22 mouse cellular contexts compared by ENCODE assay signal in the genomic region with DNA sequence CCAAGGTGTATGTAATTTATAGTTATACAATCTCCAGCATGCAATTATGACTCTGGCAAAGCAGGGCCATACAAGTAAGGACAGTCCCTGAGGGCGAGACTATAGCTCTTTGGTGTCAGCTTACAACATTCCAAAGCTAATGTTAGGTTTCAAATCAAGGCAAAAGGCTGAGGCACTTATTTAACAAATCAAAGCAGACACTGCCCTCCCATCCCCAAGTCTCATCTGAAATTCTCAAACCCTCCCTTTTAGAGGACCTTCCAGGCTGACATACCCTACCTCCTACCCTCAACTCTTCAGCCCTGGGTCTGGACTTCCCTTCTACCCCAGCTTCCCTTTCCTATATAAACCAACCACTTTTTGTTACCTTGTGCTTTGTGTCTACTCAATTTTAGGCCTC.
DNase-seq lines count a peak whose midpoint lies in the region; ATAC-seq lines count a peak whose summit lies in the region.
"Had no signal": no experiment of that assay in that cellular context is flagged by ENCODE, and none has a peak within 500 bp of the region (broad histone marks: within the 10 kb centered on the region; RNA-seq: fewer than 3 reads in every experiment).

No protein-coding gene starts in this region.

- no peaks in the 10 kb centered on the region for H3K4me1 ChIP-seq in embryonic facial prominence, embryonic 11.5 days (ENCODE audit: control insufficient read depth, insufficient read depth, low read length)
- H3K4me1 ChIP-seq in embryonic facial prominence, embryonic 10.5 days: no peaks in the 10 kb centered on the region
- no peaks in the 10 kb centered on the region for H3K4me1 ChIP-seq in embryonic facial prominence, embryonic 14.5 days (ENCODE audit: control insufficient read depth, insufficient read depth, low read length)
- no peaks in the 10 kb centered on the region for H3K4me1 ChIP-seq in heart, embryonic 10.5 days
- H3K4me1 ChIP-seq: embryonic facial prominence, embryonic 13.5 days; forebrain, embryonic 15.5 days; heart, embryonic 12.5 days; hindbrain, embryonic 15.5 days had no signal

- H3K27me3 ChIP-seq in embryonic facial prominence, embryonic 11.5 days (ENCODE audit: control insufficient read depth, insufficient read depth, low read length): no peaks in the 10 kb centered on the region
- H3K27me3 ChIP-seq in embryonic facial prominence, embryonic 10.5 days (replicated peaks; ENCODE audit: low read depth, poor library complexity, severe bottlenecking): no peaks in the 10 kb centered on the region
- no peaks in the 10 kb centered on the region for H3K27me3 ChIP-seq in embryonic facial prominence, embryonic 14.5 days (replicated peaks; ENCODE audit: control insufficient read depth, insufficient read depth, low read length)
- no peaks in the 10 kb centered on the region for H3K27me3 ChIP-seq in heart, embryonic 10.5 days (ENCODE audit: insufficient read depth, poor library complexity, severe bottlenecking)
- H3K27me3 ChIP-seq: embryonic facial prominence, embryonic 13.5 days; forebrain, embryonic 15.5 days; heart, embryonic 12.5 days; hindbrain, embryonic 15.5 days had no signal

- no peak for ATAC-seq in embryonic facial prominence, embryonic 11.5 days (replicated peaks; ENCODE audit: insufficient number of reproducible peaks, low FRiP score, low TSS enrichment, low read depth)
- no peak for ATAC-seq in embryonic facial prominence, embryonic 14.5 days (ENCODE audit: low read depth)
- ATAC-seq: activated CD4-positive, CD25-positive, alpha-beta regulatory T cell, adult 4 months; forebrain, embryonic 15.5 days; intestine, embryonic 16.5 days had no signal

- no peaks in the 10 kb centered on the region for H3K9me3 ChIP-seq in embryonic facial prominence, embryonic 11.5 days (replicated peaks; ENCODE audit: control insufficient read depth, low read length)
- no peaks in the 10 kb centered on the region for H3K9me3 ChIP-seq in embryonic facial prominence, embryonic 10.5 days
- no peaks in the 10 kb centered on the region for H3K9me3 ChIP-seq in embryonic facial prominence, embryonic 14.5 days (ENCODE audit: control insufficient read depth, low read length)
- H3K9me3 ChIP-seq in heart, embryonic 10.5 days: no peaks in the 10 kb centered on the region
- H3K9me3 ChIP-seq: embryonic facial prominence, embryonic 13.5 days; forebrain, embryonic 15.5 days; G1E; heart, embryonic 12.5 days; hindbrain, embryonic 15.5 days had no signal

- H3K36me3 ChIP-seq in embryonic facial prominence, embryonic 11.5 days (replicated peaks; ENCODE audit: control insufficient read depth, insufficient read depth, low read depth, low read length): no peaks in the 10 kb centered on the region
- no peaks in the 10 kb centered on the region for H3K36me3 ChIP-seq in embryonic facial prominence, embryonic 10.5 days (replicated peaks)
- no peaks in the 10 kb centered on the region for H3K36me3 ChIP-seq in embryonic facial prominence, embryonic 14.5 days (ENCODE audit: control insufficient read depth, insufficient read depth, low read length)
- H3K36me3 ChIP-seq in heart, embryonic 10.5 days: no peaks in the 10 kb centered on the region
- H3K36me3 ChIP-seq: embryonic facial prominence, embryonic 13.5 days; forebrain, embryonic 15.5 days; G1E; heart, embryonic 12.5 days; hindbrain, embryonic 15.5 days had no signal

- H3K4me3 ChIP-seq in embryonic facial prominence, embryonic 11.5 days (ENCODE audit: low read depth, low read length): no peak overlapping the region
- no peak overlapping the region for H3K4me3 ChIP-seq in embryonic facial prominence, embryonic 10.5 days
- no peak overlapping the region for H3K4me3 ChIP-seq in embryonic facial prominence, embryonic 14.5 days (ENCODE audit: low read depth, low read length)
- H3K4me3 ChIP-seq in heart, embryonic 10.5 days: no peak overlapping the region
- H3K4me3 ChIP-seq: embryonic facial prominence, embryonic 13.5 days; forebrain, embryonic 15.5 days; heart, adult 2 months; heart, embryonic 12.5 days; hindbrain, embryonic 15.5 days had no signal

- H3K27ac ChIP-seq in embryonic facial prominence, embryonic 11.5 days (replicated peaks; ENCODE audit: low read depth, low read length): no peak overlapping the region
- no peak overlapping the region for H3K27ac ChIP-seq in embryonic facial prominence, embryonic 10.5 days (replicated peaks)
- no peak overlapping the region for H3K27ac ChIP-seq in embryonic facial prominence, embryonic 14.5 days (replicated peaks; ENCODE audit: low read depth, low read length)
- H3K27ac ChIP-seq in heart, embryonic 10.5 days: no peak overlapping the region
- H3K27ac ChIP-seq: embryonic facial prominence, embryonic 13.5 days; forebrain, embryonic 15.5 days; heart, adult 2 months; hindbrain, embryonic 15.5 days had no signal

- no peak overlapping the region for H3K9ac ChIP-seq in embryonic facial prominence, embryonic 11.5 days (replicated peaks; ENCODE audit: low read length)
- H3K9ac ChIP-seq in embryonic facial prominence, embryonic 14.5 days (ENCODE audit: low read depth, low read length): no peak overlapping the region
- H3K9ac ChIP-seq: embryonic facial prominence, embryonic 13.5 days; forebrain, embryonic 15.5 days; heart, embryonic 12.5 days; hindbrain, embryonic 15.5 days had no signal

- DNase-seq in embryonic facial prominence, embryonic 11.5 days (ENCODE audit: low spot score): peak; percentile 8
- DNase-seq in embryonic facial prominence, embryonic 10.5 days (ENCODE audit: low spot score): no peak
- DNase-seq in R1 (ENCODE audit: low read depth, low spot score) (peak; percentile 52), liver (no peak)
- DNase-seq in embryonic facial prominence, embryonic 14.5 days (ENCODE audit: low spot score): peak; percentile 25
- DNase-seq in mesoderm, embryonic 11.5 days (ENCODE audit: low read depth, low spot score): peak; percentile 5
- no peak for DNase-seq in right cerebral cortex, postnatal 4 days
- DNase-seq in heart, embryonic 10.5 days (ENCODE audit: low spot score): no peak
- DNase-seq: adrenal gland, postnatal 25 days; cerebellum, adult 18-20 months; cerebellum, adult 9-11 months; gastrocnemius, postnatal 10 days; heart, adult 2 months; heart, postnatal 36 days; kidney, adult 2 months had no signal

- 40% methylated on average over 1 of the region's 1 CpGs for WGBS in embryonic facial prominence, embryonic 11.5 days
- 30% methylated on average over 1 of the region's 1 CpGs for WGBS in embryonic facial prominence, embryonic 10.5 days
- WGBS in embryonic facial prominence, embryonic 14.5 days: 35% methylated on average over 1 of the region's 1 CpGs
- WGBS in heart, embryonic 10.5 days: 30% methylated on average over 1 of the region's 1 CpGs

- H3K4me2 ChIP-seq in embryonic facial prominence, embryonic 11.5 days (ENCODE audit: low read depth, low read length): no peak overlapping the region
- H3K4me2 ChIP-seq in embryonic facial prominence, embryonic 14.5 days (ENCODE audit: low read depth, low read length): no peak overlapping the region
- H3K4me2 ChIP-seq: embryonic facial prominence, embryonic 13.5 days; forebrain, embryonic 15.5 days; heart, embryonic 12.5 days; hindbrain, embryonic 15.5 days had no signal

Comparison
In these comparisons a context has a peak if more than half of its experiments do, and no peak if none do; other contexts are left out.
1. DNase-seq: peak in embryonic facial prominence, embryonic 11.5 days (single experiment), R1 (single experiment), embryonic facial prominence, embryonic 14.5 days (single experiment) and mesoderm, embryonic 11.5 days (single experiment); none in embryonic facial prominence, embryonic 10.5 days (single experiment), liver (single experiment), right cerebral cortex, postnatal 4 days (single experiment) and heart, embryonic 10.5 days (single experiment).